Mouse (Mus musculus) erythroid progenitor cell, adult 5-6 weeks (primary cell): ENCODE measurements around the gene Zw10. TPM values are rescaled to one million over a fixed set of nuclear protein-coding genes. Genes with fewer than 3 reads are reported as not detected.

Experiments used
- ATAC-seq: replicated peaks from 2 replicates; pipeline ENCODE4 v1.8.0; 2016; ENCODE audit warnings: moderate number of reproducible peaks, mild to moderate bottlenecking, moderate TSS enrichment, inconsistent platforms; ENCODE audit not compliant: poor library complexity, low FRiP score, severe bottlenecking
- total RNA-seq, 2 experiments: library from RNA; stranded (forward) in 1 of 2; stranded (reverse) in 1 of 2; fragments of 150-400 nt in 1 of 2; fragments of 186-747, 209-891 nt in 1 of 2; gene quantifications; 2 replicates each; pipeline versions ENCODE4 v1.2.3 to v1.2.4; 2015 to 2017; ENCODE audit warnings: low replicate concordance in 2 of 2

The Zw10 gene
- total RNA-seq (2015; ENCODE audit: low replicate concordance): 71.0 and 75.0 TPM in 2 replicates
- 70.2 and 90.1 TPM in 2 replicates for total RNA-seq (2017; ENCODE audit: low replicate concordance)

DNA sequence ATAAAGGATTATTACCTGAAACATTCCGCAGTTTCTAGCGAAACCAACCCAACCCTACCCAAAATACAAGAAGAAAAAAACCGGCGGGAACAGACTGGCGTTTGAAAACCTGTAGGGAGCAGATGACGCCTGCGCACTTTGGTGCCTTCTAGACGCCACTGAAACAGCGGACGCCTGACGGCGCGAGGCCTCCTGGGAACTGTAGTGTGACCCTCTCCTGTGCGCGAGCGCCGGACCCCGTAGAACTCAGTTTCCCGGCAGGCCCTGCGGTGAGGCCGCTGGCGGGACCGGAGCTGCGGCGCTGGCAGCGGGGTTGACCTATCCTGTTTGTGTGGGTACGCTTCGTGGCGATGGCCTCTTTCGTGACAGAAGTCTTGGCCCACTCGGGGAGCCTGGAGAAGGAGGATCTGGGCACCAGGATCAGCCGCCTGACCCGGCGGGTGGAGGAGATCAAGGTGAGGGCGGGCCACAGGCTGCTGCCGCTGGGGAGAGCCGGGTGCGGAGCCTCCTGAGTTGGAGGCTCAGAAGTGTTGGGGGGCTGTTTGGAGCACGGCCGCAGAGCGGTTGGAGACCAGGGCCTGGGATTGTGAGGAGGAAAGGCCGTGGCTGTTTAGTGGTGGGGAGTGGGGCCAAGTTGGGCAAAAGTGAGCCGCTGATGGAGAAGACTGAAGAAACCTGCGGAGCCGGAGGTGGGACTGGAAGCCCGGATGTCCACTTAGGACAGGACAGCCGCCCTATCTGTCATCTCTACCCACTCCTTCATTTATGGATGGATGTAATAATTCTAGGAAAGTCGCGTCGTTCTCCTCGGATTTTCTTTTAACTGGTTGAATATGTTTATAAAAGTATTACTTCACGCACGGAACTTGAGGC, at the start of gene Zw10:
Gene Zw10, plus strand, starts transcription at position 281 of the 873 bp plus-strand sequence.
- ATAC-seq: peak; percentile 96

DNA sequence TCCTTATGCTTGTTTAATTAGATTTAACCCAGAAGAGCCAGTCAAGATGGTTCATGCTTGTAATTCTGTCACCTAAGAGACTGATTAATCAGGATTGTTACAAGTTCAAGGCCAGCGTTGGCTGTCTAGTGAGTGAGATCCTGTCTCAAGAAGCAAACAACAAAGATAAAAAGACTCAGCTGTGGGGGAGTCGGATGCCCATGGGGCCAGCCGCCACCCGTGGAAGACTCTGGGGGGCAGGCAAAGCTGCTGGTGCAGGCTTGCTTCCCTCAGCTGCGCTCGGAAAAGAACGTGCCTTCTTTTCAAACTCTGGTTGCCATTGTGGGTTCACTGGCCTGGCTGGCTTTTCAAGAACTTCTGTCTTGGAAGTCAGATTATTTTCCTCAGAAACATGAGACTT, 39.6 kb upstream of the Zw10 start:
- ATAC-seq: no peak

DNA sequence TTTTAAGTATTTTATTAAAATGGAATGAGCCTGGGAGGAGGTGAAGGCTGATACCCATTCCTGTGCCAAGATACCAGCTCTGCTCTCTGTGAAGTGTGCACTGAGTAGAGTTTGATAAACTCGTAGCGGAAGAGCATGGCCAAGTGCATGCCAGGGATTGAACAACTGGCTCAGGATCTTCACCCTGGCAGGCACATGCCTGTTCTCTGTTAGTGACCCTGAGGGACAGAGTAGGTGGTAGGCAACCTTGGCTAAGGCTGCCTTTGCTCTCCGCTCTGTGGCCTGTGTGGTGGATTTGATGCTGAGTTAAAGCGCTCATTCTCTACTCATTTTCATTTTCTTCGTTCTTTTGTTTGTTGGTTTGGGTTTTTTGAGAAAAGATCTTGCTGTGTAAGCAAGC, 34.1 kb upstream of the Zw10 start:
- no peak for ATAC-seq

DNA sequence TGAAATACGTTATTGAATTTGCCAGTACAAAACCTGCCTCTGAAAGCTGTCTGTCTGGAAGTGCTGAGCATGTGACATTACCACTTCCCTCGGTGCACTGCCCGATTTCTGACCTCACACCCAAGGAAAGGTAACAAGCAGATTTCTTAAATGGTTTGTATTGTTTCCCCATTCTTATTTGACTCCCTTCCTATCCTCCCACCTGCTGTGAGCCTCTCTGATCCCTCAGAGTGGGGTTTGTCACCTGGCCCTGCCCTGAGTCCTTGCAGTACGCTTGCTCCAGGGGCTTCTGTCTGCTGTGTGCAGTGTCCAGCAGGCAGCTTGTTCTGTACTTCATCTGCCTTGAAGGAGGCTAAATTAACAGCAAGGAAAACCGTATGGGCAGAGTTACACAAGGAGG, 31.5 kb upstream of the Zw10 start:
- ATAC-seq: no peak

DNA sequence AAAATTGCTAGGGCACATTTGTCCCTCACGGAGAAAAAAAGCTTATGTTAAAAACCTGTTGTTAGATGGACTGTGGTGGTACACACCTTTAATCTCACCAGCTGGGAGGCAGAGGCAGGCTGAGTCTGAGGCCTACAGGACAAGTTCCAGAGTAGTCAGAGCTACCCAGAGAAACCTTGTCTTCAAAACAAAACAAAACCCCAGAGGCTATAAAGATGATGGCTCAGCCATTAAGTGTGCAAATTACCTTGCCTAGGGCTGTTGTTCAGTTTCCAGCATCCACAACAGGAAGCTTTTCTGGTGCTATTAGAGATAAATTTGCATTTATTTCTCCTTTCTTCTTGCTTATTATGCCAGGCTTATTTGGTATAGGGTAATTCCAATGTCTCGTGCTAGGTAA, 30.9 kb upstream of the Zw10 start:
- no peak for ATAC-seq

DNA sequence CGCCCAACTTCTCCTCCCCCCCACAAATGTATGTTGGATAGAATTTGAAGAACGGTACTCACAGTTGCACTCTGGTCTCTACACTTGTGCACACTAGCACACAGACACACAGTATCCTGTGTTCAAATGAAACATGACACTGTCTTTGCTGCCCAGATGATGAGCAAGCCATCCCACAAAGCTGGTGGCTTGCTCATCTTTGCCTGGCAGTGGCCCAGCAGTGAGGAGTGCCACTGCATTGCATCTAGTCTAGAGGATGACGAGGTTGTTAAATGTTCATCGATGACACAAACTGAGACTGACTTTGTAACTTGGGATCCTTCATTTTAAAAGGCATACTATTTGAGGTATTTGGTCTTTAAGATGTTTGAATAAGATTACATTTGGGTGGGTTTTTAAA, 20.6 kb upstream of the Zw10 start:
- no peak for ATAC-seq

DNA sequence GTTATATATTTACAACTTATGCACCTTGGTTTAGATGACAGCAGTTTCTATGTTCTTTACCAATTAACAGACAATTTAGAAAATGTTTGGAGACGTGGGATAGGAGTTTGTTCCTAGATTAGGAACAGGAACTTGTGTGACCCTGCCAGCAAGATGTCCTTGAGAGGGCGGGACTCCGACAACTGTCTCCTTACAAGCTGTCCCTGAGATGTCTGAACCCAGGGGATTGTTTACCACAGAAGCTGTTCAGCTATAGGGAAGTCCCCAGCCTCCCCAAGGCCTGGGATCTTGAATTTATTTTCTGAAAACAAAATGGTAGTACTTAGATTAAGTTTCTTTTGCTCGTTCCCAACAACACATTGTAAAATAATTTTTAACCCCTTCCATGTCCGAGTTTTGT, 4.5 kb upstream of the Zw10 start:
- ATAC-seq: no peak

DNA sequence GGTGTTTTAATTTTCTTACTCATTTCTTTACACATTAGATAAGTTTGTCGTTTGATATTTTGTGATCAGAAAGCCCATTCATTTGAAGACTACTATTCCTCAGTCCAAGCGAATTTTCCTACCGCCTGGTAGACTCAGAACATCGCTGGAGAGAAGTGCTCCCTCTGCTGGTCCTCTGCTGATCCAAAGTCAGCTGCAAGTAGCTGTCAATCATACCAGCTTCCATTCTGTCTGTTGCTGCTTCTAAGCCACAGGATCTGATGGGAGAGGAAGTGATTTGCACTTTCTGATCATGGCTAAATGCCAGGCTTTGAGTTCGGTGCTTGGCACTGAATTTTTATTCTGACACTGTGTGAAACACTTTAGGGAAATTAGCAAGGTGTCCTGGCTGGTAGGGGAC, 4.1 kb upstream of the Zw10 start:
- no peak for ATAC-seq

DNA sequence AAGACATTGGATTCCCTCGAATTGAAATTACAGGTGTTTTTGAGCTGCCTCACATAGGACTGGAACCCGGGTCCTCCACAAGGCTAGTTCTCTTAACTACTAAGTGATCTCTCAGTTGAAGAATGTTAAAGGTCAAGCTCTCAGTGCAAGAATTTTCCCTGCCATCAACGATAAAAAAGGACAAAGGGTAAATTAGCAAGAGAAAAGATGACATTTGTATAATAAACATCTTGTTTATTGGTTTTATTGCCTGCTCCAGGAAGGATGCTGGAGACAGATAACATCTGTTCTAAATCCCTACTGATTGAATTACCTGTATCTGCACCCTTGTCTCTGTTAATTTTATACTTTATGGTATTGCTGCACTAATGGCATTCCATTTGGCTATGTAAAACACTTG, 1.4 kb upstream of the Zw10 start:
- no peak for ATAC-seq

DNA sequence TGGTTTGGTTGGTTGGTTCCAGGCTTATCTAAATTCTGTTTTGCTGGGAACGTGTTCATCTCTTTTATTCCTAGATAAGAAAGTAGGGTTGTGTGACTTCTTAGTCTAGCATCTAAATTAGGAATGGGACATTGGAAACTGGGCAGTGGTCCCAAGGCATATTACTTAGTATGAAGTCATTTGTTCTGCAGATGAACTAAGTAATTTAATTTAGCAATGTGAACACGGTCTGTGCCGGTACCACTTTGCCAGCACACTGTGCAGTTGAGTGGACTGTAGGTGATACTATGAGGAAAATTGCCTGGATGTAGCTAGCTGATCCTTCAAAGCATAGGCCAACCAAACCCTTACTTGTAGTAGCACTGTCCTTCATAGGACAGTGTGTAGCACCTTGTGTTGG, 21.4 kb downstream of the Zw10 start:
- ATAC-seq: no peak

DNA sequence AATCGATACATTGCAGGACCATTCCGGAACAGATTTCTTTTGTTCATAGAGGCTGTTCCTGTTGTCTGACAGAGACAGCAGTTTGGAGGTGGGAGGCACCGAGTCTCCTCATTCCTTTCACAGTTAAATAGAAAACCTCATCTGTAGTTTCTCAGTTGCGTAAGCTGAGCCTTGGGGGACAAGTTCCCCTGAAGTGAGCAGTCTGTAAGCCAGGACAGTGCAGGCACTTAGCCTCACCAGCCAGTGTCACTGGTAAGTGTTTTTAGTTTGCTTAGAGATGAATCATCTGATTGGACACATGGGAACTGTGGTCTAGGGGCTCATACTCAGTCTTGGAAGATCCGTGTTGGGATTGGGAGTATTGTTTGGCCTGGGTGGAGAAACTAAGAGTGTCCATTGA, 25.7 kb downstream of the Zw10 start, which contains the start of gene Tmprss5:
Gene Tmprss5, plus strand, starts transcription at position 154 of the 400 bp plus-strand sequence.
- ATAC-seq: no peak

DNA sequence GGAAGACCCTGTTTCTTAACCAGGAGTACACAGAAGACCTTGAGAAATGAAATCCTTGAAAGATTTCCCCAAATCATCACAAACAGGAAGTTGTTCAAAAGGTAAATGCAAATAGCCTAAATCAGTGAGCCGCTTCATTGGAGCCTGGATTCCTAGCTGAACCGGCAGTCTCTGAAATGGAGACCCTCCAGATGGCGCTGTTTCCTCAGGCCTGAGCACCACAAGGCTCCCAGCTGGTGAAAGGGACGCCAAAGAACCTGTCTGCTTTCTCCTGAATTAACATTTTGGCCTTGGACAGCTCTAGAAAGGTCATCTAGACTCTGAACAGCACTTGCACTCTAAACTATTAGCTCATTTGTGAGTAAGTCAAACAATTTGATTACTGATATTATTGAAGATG, 26.1 kb downstream of the Zw10 start:
- no peak for ATAC-seq

DNA sequence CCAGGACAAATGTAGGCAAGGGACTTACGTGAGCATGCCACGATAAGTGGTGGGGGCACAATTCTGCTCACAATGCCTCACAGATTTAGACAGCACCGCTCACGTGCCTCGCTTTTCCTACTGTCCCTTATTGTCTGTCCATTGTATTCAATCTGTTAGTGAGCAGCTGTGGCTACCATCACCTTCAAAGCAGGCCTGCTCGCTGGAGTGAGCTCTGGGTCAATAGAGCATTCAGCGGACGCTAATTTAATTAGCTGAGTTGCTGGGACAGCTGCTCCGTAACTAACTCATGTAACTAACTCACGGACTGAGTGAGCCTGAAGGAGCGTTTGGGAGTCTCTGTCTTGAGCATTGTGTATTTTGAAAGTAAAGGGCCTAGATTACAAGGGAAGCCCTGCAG, 31.9 kb downstream of the Zw10 start:
- ATAC-seq: no peak

DNA sequence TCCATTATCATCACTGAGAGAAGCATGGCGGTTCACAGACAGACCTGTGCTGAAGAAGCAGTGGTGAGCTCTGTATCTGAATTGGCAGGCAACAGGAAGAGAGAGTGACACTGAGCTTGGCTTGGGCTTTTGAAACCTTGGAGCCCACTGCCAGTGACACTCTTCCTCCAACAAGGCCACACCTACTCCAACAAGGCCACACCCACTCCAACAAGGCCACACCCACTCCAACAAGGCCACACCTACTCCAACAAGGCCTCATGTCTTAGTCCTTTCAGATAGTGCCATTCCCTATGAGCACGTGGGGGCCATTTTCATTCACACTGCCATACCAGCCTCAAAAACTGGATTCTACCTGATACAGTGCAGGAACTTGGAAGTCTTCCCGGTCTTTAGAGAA, 43.5 kb downstream of the Zw10 start:
- no peak for ATAC-seq

DNA sequence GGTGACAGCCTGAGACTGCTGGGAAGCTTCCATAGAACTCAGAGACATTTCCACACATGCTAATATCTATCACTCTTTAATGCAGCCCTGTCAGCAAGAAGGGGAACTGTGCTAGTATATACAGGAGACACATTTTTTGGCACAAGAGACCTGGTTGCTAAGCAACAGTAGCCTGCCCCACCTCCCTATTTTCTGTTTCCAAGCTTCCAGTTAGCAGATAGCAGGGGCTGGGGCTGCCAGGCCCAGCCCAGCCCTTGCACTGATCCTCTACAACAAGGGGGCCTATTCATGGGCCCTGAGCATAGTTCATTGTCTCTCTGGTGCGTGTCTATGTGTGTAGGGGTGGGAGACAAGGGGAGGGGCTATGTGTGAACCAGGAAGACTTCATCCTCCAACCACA, 46.9 kb downstream of the Zw10 start:
- no peak for ATAC-seq

DNA sequence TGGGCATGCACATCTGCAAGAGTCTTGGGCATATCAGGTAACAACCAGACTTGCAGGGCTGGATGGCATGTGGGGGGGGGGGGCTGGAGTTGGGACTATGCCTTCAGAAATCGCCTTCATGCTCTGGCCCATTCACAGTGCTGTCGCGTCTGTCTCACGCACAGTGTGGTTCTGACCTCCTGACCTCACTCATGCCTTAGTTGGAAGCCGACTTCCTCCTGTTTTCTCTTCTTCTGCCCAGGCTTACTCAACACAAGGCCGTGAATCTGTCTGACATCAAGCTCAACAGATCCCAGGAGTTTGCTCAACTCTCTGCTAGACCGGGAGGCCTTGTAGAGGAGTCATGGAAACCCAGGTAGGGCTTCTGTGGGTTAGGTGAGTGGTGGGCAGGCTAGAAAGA, 53.7 kb downstream of the Zw10 start:
- ATAC-seq: no peak

DNA sequence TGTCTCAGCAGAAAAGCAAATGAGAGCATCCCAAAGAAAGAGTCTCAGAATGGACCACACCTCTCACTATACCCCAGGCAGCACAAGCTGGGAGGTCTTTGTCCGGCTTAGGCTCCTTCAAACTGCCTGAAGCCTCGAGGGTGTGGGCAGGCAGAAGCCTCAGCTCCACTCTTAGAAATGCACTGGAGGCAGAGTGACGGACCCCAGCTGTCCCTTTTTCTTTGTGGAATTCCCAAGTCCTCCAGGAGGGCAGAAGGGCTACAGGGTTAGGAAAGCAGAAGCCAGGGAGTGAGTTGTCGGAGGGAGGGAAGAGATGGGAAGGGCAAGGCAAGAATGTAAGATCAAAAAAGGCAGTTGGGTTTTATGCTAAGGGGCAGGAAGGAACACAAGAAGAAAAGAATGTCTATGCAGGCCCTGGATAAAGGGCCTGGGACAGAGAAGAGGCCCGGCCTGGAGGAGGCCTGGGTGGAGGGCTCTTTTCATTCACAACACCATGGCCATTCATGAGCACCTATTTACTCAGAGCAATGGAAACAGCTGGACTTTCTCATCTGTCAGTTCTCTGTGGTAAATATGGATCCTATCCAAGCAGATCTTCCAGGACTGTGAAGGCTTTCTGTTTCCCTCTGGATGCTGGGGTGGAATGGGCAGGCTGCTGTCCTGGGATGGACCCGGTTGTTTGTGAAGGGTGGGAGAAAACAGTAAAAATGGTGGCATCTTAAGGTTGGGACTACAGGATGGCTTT, 55.2 kb downstream of the Zw10 start:
- no peak for ATAC-seq

DNA sequence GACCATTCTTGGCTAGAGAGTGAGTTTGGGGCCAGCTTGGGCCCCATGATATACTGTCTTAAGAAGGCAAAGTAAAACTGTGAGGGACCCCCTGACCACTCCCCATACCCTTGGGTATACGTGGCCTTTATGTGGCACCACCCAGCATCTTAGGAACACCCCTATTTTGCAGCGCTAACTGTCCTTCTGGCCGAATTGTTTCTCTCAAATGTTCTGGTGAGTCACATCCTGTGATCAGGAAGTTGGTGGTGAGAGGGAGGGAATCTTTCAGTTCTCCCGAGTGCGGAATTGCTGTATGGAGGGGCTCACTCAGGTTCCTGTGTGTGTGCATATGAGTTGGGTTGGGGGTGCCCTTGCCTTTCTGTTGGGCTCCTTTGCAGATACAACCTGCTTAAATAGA, 55.9 kb downstream of the Zw10 start:
- no peak for ATAC-seq

DNA sequence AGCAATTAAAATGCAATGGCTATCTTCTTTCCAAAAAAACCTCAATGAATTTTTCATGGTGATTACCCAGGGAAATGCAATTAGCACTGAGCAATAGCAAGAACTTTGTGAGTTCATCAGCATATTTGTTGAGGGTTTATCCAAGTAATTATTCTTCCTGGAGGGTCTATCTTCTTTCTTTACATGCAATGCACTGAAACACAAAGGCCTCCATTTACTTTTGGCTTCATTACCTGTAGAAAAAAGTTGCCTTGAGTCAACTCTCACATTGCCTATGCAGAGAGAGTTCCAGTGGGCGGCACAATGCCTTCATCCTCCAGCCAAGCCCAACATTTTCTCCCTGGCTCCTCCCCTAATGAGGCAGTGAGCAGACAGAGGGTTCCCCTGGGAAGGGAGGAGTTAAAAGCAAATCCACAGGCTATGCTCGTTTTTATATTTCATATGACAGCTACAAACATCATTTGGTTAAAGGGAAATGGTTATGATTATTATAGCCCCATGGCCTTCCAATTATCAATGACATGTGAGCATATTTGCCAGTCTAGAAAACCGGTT, 62.9 kb downstream of the Zw10 start:
- ATAC-seq: no peak

DNA sequence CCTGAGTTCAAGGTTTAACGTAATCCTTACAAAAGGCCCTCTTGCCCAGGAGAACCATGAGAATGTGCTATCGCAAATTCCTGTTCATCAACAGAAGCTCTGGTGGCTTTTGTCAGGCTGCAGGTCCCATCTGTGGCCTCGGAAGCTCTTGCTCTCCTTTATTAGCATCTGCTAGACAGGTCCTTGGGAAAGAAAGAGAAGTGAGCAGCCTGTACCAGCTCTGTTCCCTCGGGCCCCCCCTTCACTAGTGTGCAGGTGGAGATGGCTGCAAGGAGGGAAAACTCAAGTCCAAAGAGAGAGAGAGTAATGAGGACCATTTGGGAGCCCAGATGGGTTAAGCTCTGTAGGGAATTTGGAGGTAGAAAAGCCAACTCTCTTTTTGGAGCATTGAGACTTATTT, 64.3 kb downstream of the Zw10 start:
- no peak for ATAC-seq

DNA sequence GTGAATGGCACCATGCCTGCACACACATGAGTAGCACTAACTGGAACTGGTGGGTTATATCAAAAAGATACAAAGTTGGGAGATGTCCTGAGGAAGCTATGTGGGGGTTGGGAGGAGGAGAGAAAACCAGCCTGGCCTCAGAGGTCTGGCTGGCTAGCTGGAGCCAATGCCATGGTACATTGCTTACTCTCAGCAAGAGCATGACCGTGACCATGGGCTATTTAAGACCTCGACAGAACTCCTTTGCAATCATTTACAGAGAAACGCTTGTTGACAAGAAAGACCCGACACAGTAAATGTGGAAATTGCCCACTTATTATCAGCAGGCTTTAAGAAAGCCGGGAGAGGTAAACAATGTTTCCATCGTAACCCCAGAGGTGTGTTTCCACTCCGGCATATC, 70.3 kb downstream of the Zw10 start:
- ATAC-seq: no peak
